Mouse (Mus musculus) kidney, embryonic 15.5 days (tissue): Measurements from ENCODE around the gene Psap. TPM values are rescaled to one million over a fixed set of nuclear protein-coding genes. Genes with fewer than 3 reads are reported as not detected.

Experiments
- ATAC-seq: fragments of 200-750 bp; cut with Nextera tagmentation; replicated peaks from 2 replicates; pipeline ENCODE4 v1.8.0; 2017; ENCODE audit warnings: moderate TSS enrichment; ENCODE audit not compliant: low FRiP score
- H3K27ac ChIP-seq: fragments of 300-500 bp; sonication (generic); 2 replicates; pipeline ENCODE4 v1.5.1; 2015; ENCODE audit warnings: mild to moderate bottlenecking, inconsistent platforms
- H3K27me3 ChIP-seq: fragments of 300-500 bp; sonication (generic); 2 replicates; pipeline ENCODE4 v1.6.1; 2015; ENCODE audit warnings: inconsistent platforms
- H3K36me3 ChIP-seq: fragments of 300-500 bp; sonication (generic); 2 replicates; pipeline ENCODE4 v1.6.1; 2015; ENCODE audit warnings: inconsistent platforms
- H3K4me1 ChIP-seq: fragments of 300-500 bp; sonication (generic); 2 replicates; pipeline ENCODE4 v1.6.1; 2015; ENCODE audit warnings: inconsistent platforms
- H3K4me2 ChIP-seq: fragments of 300-500 bp; sonication (generic); 2 replicates; pipeline ENCODE4 v1.6.1; 2015; ENCODE audit warnings: moderate library complexity, mild to moderate bottlenecking, inconsistent platforms
- H3K4me3 ChIP-seq: fragments of 300-500 bp; sonication (generic); replicated peaks from 2 replicates; pipeline ENCODE4 v1.5.1; 2015; ENCODE audit warnings: mild to moderate bottlenecking, inconsistent platforms
- H3K9ac ChIP-seq: fragments of 300-500 bp; sonication (generic); 2 replicates; pipeline ENCODE4 v1.6.1; 2015; ENCODE audit warnings: mild to moderate bottlenecking, inconsistent platforms
- H3K9me3 ChIP-seq: fragments of 300-500 bp; sonication (generic); replicated peaks from 2 replicates; pipeline ENCODE4 v1.6.1; 2016; ENCODE audit warnings: inconsistent platforms
- WGBS: fragments of 180-500 bp; shearing (Covaris S2); methylation state at CpG from one replicate; pipeline ENCODE4 v1.1.7; 2015; ENCODE audit warnings: mixed read lengths; 5-methylcytosine and 5-hydroxymethylcytosine counted together
- polyA plus RNA-seq: library from polyadenylated mRNA; unstranded; fragments of >200 nt; fragmentation: Nextera tagmentation; extraction: Ambion mirVana; gene quantifications from 2 replicates; pipeline ENCODE4 v1.2.1, GENCODE M21; 2015

Psap gene
- polyA plus RNA-seq, 1 experiment from 2014 or later, result 132 TPM

DNA sequence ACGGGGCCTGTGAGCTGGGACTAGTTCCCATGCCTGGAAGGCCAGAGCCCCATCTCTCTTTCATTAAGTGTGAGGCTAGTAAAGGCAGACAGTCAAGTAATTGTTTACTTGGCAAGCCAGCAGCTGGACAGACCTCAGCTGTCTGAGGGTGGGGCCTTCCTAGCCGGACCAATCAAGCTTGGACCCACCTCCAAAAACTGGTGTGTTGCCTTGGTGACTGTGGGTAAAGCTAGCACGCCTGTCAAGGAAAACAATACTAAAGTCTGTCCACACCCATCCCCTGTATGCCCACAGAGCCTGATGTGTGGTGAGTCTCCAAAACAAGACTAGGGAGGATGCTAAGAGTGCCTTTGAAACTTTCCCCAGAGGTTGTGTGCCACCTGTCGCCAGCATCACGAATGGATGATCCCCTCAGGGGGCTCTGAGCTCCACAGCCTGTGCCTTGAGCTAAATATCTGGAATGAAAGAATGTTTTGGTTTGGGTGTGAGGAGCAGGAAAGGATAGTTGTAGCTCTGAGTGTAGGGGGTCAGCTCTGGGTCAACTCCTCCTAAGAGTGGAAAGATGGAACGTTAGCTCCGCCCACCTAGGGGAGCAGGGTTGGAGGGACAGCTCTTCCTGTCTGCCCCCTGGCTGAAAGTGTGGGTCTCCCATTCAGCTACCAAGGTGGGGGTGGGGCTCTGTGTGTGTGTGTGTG lies 74.5 kb downstream of the Psap start:
- 30% methylated on average over 7 of the region's 7 CpGs for WGBS
- no peaks in the 10 kb centered on the region for H3K36me3 ChIP-seq
- peak overlapping the region; percentile 41; the same call in 1 of the 2 replicates for H3K4me2 ChIP-seq
- H3K4me1 ChIP-seq, result peaks cover 64% of the 10 kb centered on the region
- peak overlapping the region; percentile 90 for H3K27ac ChIP-seq
- H3K27me3 ChIP-seq, result peaks cover 5% of the 10 kb centered on the region; the same call in 1 of the 2 replicates
- ATAC-seq, result peak; percentile 35; the same call in 1 of the 2 replicates
- no peaks in the 10 kb centered on the region for H3K9me3 ChIP-seq
- no peak overlapping the region for H3K4me3 ChIP-seq
- no peak overlapping the region for H3K9ac ChIP-seq

Other genes with a start within 250 kb of the Psap start
- 49.4 and 52.8 TPM in 2 replicates for gene Spock2, start 171.4 kb upstream of the Psap start, polyA plus RNA-seq
- gene Chst3, start 58.4 kb upstream of the Psap start, polyA plus RNA-seq, result 1.6 and 2.0 TPM in 2 replicates
- 3.9 and 4.2 TPM in 2 replicates for gene Vsir, start 69.2 kb downstream of the Psap start, polyA plus RNA-seq
- gene Gm17455, start 122.1 kb downstream of the Psap start, polyA plus RNA-seq, result 0.62 and 0.88 TPM in 2 replicates